Mouse (Mus musculus): ENCODE measurements around the gene Als2. TPM values are rescaled to one million over a fixed set of nuclear protein-coding genes. Genes with fewer than 3 reads are reported as not detected.

The Als2 gene
- polyA plus RNA-seq, 1 experiment: 5.4 TPM

- H3K27ac ChIP-seq (replicated peaks; ENCODE audit: low read depth, low read length): peak overlapping the region; percentile 93
- H3K4me3 ChIP-seq (ENCODE audit: insufficient read depth, low read depth, low read length): no peak overlapping the region
- H3K4me1 ChIP-seq (ENCODE audit: control insufficient read depth, insufficient read depth, insufficient read length, low read length): peaks cover 42% of the 10 kb centered on the region
These were observed 74.6 kb downstream of the Als2 start for GRCm38 (mm10) chr1:59162309-59163024.

- peak overlapping the region; percentile 93 for H3K27ac ChIP-seq (replicated peaks; ENCODE audit: low read depth, low read length)
These were observed 75.6 kb downstream of the Als2 start for GRCm38 (mm10) chr1:59161396-59161795.

GRCm38 (mm10) chr1:59160871-59161270, 76.2 kb downstream of the Als2 start:
- H3K27ac ChIP-seq (replicated peaks; ENCODE audit: low read depth, low read length): peak overlapping the region; percentile 90; the same call in 1 of the 2 replicates
- no peak overlapping the region for H3K4me3 ChIP-seq (ENCODE audit: insufficient read depth, low read depth, low read length)
- H3K4me1 ChIP-seq (ENCODE audit: control insufficient read depth, insufficient read depth, insufficient read length, low read length): peaks cover 47% of the 10 kb centered on the region

More at GRCm38 (mm10) chr1:59161396-59161795, 75.6 kb downstream of the Als2 start:
- no peak overlapping the region for H3K4me3 ChIP-seq (ENCODE audit: insufficient read depth, low read depth, low read length)
- peaks cover 47% of the 10 kb centered on the region for H3K4me1 ChIP-seq (ENCODE audit: control insufficient read depth, insufficient read depth, insufficient read length, low read length)

GRCm38 (mm10) chr1:59159136-59159535, 77.9 kb downstream of the Als2 start:
- H3K27ac ChIP-seq (replicated peaks; ENCODE audit: low read depth, low read length): no peak overlapping the region
- peaks cover 47% of the 10 kb centered on the region for H3K4me1 ChIP-seq (ENCODE audit: control insufficient read depth, insufficient read depth, insufficient read length, low read length)
- H3K4me3 ChIP-seq (ENCODE audit: insufficient read depth, low read depth, low read length): no peak overlapping the region

- Histone ChIP-seq H3K4me3 (ENCODE audit: insufficient read depth, low read depth, low read length) (no peak overlapping the region), H3K27ac (replicated peaks; ENCODE audit: low read depth, low read length) (peak overlapping the region; percentile 46), H3K4me1 (ENCODE audit: control insufficient read depth, insufficient read depth, insufficient read length, low read length) (peaks cover 46% of the 10 kb centered on the region)
These were observed 78.5 kb downstream of the Als2 start for GRCm38 (mm10) chr1:59158498-59158897.

- H3K27ac ChIP-seq (replicated peaks; ENCODE audit: low read depth, low read length): peak overlapping the region; percentile 46
These were observed 79.2 kb downstream of the Als2 start for GRCm38 (mm10) chr1:59157846-59158245.

GRCm38 (mm10) chr1:59152346-59152745, 84.7 kb downstream of the Als2 start:
- H3K27ac ChIP-seq (replicated peaks; ENCODE audit: low read depth, low read length): no peak overlapping the region
- H3K4me1 ChIP-seq (ENCODE audit: control insufficient read depth, insufficient read depth, insufficient read length, low read length): peaks cover 8% of the 10 kb centered on the region; the same call in 1 of the 2 replicates

More at GRCm38 (mm10) chr1:59157846-59158245, 79.2 kb downstream of the Als2 start:
- Histone ChIP-seq H3K4me3 (ENCODE audit: insufficient read depth, low read depth, low read length) (no peak overlapping the region), H3K4me1 (ENCODE audit: control insufficient read depth, insufficient read depth, insufficient read length, low read length) (peaks cover 40% of the 10 kb centered on the region)

GRCm38 (mm10) chr1:59150542-59150941, 86.5 kb downstream of the Als2 start:
- H3K4me3 ChIP-seq (ENCODE audit: insufficient read depth, low read depth, low read length): no peak overlapping the region
- no peak overlapping the region for H3K27ac ChIP-seq (replicated peaks; ENCODE audit: low read depth, low read length)
- H3K4me1 ChIP-seq (ENCODE audit: control insufficient read depth, insufficient read depth, insufficient read length, low read length): peaks cover 3% of the 10 kb centered on the region; the same call in 1 of the 2 replicates

More at GRCm38 (mm10) chr1:59152346-59152745, 84.7 kb downstream of the Als2 start:
- H3K4me3 ChIP-seq (ENCODE audit: insufficient read depth, low read depth, low read length): no peak overlapping the region

GRCm38 (mm10) chr1:59144543-59144942, 92.5 kb downstream of the Als2 start:
- no peak overlapping the region for H3K4me3 ChIP-seq (ENCODE audit: insufficient read depth, low read depth, low read length)
- no peaks in the 10 kb centered on the region for H3K4me1 ChIP-seq (ENCODE audit: control insufficient read depth, insufficient read depth, insufficient read length, low read length)
- H3K27ac ChIP-seq (replicated peaks; ENCODE audit: low read depth, low read length): no peak overlapping the region

GRCm38 (mm10) chr1:59142809-59143208, 94.2 kb downstream of the Als2 start:
- Histone ChIP-seq H3K4me1 (ENCODE audit: control insufficient read depth, insufficient read depth, insufficient read length, low read length) (no peaks in the 10 kb centered on the region), H3K27ac (replicated peaks; ENCODE audit: low read depth, low read length) (no peak overlapping the region)

GRCm38 (mm10) chr1:59134419-59134818, 102.6 kb downstream of the Als2 start:
- Histone ChIP-seq H3K4me3 (ENCODE audit: insufficient read depth, low read depth, low read length) (no peak overlapping the region), H3K4me1 (ENCODE audit: control insufficient read depth, insufficient read depth, insufficient read length, low read length) (no peaks in the 10 kb centered on the region), H3K27ac (replicated peaks; ENCODE audit: low read depth, low read length) (no peak overlapping the region)

More at GRCm38 (mm10) chr1:59142809-59143208, 94.2 kb downstream of the Als2 start:
- no peak overlapping the region for H3K4me3 ChIP-seq (ENCODE audit: insufficient read depth, low read depth, low read length)

GRCm38 (mm10) chr1:59128879-59129278, 108.2 kb downstream of the Als2 start:
- Histone ChIP-seq H3K4me1 (ENCODE audit: control insufficient read depth, insufficient read depth, insufficient read length, low read length) (no peaks in the 10 kb centered on the region), H3K4me3 (ENCODE audit: insufficient read depth, low read depth, low read length) (no peak overlapping the region), H3K27ac (replicated peaks; ENCODE audit: low read depth, low read length) (no peak overlapping the region)

- no peak overlapping the region for H3K27ac ChIP-seq (replicated peaks; ENCODE audit: low read depth, low read length)
- H3K4me3 ChIP-seq (ENCODE audit: insufficient read depth, low read depth, low read length): no peak overlapping the region
- H3K4me1 ChIP-seq (ENCODE audit: control insufficient read depth, insufficient read depth, insufficient read length, low read length): no peaks in the 10 kb centered on the region
These were observed 111.5 kb downstream of the Als2 start for GRCm38 (mm10) chr1:59125558-59125957.

GRCm38 (mm10) chr1:59119720-59120457, 117.1 kb downstream of the Als2 start, which contains the start of gene Tmem237:
Gene Tmem237 (minus strand): TSS chr1:59120408.
- Histone ChIP-seq H3K4me1 (ENCODE audit: control insufficient read depth, insufficient read depth, insufficient read length, low read length) (no peaks in the 10 kb centered on the region), H3K4me3 (ENCODE audit: insufficient read depth, low read depth, low read length) (peak within 1 kb of the TSS; percentile 98), H3K27ac (replicated peaks; ENCODE audit: low read depth, low read length) (peak within 1 kb of the TSS; percentile 92)
